Mouse (Mus musculus) frontal cortex, postnatal 25 days (tissue): ENCODE results near the gene Ccne1.

Source experiments
- DNase-seq, 2 experiments: peaks; one replicate each; pipeline ENCODE4 v3.0.0; 2022; ENCODE audit warnings: low spot score in 2 of 2

Gene Ccne1

DNA sequence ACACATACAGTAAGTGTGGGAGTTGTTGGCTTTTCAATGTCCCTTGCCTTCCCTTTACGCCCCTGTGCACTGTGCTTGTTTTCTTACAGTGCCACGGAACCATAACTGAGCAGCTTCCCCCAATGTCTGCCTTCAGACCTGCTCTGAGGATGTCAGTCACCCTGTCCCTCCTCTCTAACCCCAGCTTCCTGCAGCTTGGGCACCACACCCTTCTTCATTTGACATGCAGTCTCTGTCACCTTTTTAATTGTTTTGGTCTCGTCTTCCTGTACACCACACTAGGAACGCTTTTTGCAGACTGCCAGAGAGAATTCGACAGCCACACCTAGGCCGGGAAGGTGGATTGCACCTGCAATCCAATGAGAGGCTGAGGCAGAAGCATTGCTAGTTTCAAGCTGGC, 13.0 kb downstream of the Ccne1 start:
- no peak for DNase-seq

DNA sequence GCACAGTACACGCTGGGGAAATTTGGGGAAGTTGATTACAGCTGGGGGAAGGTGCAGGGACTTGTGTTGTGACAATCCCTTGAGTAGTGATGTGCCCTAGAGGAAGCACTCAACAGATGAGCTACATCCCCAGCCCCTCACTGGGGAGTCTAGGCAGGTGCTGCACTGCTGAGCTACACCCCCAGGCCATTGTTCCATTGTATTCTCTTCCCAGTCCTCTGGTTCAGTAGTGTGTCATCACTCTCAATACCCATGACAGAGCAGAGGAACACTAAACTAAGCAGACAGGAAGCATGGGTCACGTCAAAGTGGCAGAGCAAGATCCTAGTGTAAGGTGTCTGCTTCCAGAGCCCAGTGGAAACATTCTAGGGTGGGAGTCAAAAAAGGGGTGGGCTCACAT, 14.2 kb downstream of the Ccne1 start:
- DNase-seq = no peak

DNA sequence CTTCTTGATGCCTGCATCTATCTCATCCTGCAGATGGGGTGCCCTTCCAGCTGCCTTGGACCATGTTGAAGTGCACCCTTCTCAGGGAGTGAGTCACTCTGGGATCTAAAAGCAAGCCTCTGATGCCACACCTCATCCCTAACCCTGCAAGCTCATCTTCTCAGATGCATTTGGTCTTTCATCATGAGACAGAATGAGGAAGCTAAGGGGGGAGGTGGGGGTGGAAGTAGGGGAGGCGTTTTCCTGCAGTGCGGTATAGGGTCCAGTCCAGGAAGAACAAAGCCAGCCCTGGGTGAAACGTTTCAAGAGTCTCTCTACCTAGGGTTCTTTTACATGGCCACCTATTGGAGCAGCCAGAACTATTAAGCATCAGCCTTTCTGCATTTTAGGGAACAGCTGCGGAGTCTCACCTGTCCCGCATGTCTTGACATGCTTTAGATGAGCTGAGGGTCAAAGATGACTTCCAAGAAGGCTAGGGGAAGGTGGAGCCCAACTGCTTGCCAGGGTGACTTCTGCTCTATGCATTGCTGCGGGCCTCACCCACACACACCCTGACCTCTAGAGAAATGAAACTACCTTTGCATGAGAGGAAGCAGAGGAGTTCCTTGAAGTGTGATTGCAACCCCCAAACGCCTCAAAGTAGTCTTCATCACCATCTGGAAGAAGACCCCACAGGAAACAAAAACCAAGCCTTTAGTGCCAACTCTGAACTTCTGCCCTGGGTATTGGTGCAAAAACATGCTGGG, 17.2 kb downstream of the Ccne1 start:
- DNase-seq = no peak

DNA sequence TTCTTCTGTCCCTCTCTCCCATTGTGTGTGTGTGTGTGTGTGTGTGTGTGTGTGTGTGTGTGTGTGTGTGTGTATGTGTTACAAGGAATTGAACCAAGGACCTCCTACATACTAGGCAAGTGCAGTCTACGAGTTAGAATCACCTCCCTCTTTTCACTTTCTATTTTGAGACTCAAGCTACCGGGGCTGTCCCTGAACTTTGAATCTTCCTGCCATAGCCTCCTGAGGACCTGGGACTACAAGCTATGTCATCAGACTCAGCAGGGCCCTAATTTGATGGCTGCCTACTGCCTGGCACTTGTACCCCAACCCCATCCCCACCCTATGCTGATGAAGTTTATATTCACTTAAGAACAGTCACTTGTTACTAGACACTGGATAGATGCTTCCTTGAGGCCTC, 18.9 kb downstream of the Ccne1 start:
- DNase-seq = no peak

DNA sequence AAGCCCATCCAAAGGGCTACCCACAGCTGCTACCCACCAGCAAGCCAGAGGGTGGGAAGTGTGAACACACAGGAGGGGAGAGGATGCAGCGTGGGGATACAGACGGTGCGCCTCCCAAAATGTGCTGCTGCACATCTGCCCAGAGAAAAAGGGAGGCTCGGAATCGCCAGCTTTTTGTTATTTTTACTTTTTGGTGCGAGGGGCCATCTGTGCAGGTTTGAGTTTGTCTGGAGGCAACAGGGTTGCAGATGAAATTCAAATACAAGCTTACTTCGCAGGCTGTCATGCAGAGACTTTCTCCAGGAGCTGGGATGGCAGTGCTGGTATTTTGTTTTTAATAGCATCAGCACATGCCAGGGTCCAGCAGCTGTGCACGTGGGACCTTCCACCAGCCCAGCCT, 19.5 kb downstream of the Ccne1 start:
- DNase-seq = peak; percentile 20 to 41

DNA sequence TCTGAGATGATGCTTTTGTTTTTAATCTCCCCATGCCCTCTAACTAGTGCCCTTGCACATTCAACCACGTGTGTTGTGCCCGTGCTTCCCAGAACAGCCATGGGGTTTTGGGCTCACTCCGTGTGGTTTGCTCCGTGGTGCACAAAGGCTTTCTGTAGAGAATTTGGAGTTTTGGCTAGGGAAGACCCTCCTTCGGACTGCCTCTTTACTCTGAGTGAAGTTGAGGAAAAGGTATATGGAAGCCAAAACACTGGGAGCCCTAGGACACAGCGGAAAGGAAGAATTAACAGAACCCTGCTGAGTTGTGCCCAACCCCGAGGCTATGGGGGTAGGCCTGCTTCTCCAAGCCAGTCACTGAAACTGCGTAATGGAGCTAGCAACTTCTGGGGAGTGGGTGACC, 20.9 kb downstream of the Ccne1 start:
- no peak for DNase-seq

DNA sequence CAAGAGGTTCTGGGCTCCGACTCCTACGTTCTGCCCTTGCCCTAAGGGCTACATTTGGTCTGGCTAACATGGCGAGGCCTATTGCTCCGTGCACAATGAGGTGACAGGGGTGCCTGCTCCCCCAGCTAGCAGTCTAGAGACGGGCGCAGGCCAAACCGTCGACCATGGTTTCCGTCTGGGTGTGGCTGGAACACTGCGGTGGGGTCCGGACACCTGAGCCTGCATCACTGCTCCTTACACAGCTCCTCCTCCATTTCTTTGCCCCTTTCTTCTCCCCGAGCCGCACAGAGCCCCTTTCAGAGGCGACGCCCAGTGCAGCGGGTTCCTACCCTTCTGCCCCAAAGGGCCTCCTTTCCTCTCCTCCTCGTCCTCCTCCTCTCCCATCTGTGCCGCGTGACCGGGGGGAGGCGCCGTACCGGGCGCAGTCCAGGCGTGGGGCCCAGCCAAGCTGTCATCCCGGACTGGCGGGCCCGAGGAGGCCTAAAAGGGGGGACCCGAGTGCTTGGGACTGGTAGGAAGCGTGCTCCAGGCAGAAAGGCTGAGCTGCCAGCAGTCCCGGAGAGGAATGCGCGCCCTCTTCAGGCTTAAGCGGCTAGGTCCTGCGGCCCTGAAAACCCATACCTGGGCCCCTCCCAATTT, 21.6 kb downstream of the Ccne1 start:
- DNase-seq = no peak

DNA sequence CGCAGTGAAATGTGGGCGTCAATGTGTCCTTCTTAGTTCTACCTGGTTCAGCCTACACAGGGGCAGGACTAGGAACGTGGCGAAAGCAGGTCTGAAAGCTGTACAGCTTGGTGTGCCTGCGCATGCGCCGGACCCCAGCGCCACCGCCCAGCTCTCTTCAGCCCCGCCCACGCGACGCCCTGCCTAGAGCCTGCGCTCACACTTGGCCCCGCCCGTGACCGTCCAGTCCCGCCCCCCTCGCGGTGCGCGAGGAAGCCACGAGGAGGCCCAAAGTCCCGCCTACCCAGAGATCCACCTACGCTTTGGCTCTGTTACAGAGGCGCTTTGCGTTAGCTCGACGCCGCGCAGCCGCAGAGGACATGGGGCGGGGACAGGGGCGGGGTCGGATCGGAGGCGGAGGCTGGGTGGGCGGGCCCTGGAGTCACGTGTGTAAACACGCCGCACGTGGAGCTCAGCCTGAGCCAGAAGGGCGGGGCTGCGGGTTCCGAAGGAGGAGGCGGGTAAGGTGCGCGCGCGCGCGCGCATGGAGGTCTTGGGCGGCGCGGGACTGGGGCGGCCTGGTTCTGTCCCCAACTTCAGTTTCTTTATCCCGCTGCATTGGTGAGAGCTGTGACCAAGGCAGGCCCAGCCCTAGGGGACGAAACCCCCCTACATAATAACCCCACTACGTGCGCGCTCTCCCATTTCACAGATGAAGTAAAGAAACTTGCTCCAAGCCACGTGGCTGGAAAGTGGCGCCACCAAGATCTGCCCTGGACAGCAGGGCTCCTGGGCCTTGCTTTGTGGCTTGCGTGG, 22.4 kb downstream of the Ccne1 start:
- DNase-seq = peak; percentile 97 to 99

DNA sequence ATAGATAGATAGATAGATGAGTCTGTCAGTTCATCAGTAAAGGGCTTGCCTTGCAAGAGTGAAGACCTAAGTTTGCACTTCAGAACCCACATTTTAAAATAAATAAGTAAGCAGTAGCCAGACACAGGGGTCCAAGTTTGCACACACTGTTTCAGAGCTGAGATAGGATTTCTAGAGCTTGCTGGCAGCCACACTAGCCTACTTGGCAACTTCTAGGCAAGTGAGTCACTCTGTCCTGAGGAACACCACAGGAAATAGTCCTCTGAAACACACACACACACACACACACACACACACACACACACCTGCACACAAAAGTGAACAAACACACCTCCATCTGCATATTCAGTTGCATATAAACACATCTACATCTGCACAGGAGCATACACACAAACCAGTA, 24.4 kb downstream of the Ccne1 start:
- DNase-seq = no peak

DNA sequence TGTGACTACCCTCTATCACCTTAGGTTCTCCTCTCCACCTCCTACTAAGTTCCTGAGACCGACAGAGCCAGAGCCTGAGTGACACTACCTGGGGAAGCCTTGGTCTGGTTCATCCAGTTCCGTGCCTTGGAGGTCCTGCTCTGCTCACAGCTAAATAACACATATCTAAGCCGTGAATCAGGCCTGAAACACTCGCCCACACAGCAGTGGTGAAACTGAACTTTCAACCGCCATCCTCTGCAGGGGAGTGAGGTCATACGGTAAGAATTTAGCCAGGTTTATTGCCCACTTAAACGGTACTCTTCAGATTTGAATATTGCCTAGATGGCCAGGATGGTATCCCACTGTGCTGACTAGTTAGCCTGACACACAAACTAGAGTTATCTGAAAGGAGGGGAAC, 30.1 kb downstream of the Ccne1 start:
- no peak for DNase-seq

DNA sequence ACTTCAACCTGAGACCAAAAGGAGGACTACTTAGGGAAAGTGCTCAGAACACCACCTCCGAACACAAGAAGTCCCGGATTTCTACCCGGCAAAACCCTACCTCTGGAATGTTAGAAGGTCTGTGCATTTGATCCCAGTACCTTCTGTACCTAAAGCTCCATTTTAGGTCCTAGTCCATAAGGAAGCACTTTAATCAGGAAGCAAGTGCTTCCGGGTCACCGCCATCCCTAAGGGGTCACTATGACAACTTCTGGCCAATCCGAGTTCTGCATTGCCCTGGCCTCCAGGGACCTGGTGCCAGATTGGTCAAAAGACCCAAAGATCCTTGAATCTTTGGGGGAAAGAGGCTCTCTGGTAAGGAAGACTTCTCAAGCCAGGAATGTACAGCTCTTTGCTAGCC, 31.8 kb downstream of the Ccne1 start:
- no peak for DNase-seq

DNA sequence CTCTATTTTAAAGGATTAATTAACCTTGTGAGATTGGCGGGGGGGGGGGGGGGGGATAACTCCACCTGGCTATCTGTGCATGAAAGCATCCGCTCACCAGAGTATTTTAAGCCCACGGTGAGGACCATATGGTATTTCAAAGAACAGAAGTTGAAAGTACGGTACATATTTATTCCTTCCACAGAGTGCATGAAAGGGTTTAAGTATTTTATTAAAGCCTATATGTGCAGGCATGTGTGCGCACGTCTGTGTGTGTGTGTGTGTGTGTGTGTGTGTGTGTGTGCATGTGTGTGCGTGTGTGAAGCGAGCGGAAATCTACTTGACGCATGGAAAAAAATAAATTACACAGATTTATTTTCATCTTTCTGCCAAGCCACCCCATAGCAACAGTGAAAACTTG, 32.4 kb downstream of the Ccne1 start:
- no peak for DNase-seq

DNA sequence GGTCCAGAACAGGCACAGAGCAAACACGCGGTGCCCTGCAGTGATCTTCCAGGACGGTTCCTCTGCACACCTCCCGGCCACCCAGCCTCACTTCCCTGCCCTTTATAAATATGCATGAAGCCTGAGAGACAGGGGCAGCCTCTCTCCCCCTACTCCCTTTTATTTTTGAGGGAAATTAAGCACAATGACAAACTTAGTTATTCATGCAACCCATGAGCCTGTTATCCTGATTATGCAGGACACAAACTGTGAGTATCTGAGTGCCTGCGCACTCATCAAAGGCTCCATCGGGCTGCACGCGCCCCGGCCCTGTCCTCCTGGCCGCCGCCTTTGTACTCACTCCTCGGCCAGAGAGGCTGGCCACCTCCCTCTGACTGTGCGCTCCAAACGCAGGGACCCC, 32.8 kb downstream of the Ccne1 start:
- DNase-seq = no peak

DNA sequence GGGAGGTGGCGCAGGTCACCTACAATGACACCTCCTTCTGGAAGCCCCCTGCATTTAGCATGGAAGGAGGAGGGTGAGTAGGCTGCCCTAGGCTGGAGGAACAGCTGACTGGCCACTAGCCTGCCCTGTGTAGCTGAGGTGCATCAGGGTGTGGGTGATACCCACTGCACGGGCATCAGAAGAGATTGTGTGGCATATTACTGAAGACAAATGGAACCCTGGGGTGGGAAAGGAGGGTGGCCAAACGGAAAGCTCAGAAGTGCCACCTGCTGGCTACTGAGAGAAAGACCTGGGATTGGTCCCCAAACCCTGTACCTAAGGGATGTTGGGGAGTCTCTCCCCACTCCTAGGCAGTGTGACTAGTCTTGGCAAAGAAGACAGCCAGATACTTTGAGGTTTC, 33.6 kb downstream of the Ccne1 start:
- DNase-seq = peak; percentile 54 to 62

DNA sequence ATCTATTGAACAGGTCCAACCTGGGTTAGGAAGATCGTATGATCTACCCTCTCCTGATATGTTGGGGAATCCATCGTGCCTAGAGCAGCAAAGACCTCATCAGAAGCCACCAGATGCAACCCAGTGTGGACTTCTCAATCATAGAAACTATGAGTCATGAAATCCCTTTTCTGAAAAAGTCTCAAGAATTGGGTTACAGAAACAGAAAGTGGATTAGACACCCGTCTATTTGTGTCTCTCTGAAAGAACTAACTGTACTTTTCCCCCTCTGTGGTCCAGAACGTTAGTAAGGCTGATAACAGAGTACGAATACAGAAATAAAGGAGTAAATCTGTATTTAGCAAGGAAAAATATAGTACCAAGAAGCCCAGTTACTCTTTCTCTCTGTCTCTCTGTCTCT, 36.3 kb downstream of the Ccne1 start:
- DNase-seq = no peak

DNA sequence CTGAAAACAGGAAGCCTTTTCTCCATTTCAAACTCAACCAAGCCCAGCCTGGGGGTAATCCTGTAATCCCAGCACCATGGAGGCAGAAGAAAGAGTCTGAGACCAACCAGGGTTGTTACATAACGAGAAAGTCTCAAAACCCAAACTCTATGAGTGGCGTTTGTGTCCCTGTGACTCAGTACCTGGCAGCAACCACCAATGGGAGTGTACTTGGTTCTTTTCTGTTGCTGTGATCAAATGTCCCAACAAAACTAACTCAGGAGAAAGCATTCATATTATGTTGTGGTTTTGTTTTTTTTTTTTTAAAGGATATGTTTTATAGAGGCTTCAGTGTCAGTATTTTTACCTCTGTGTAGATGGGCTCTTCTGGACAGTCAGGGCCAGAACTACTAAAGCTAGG, 36.7 kb downstream of the Ccne1 start:
- no peak for DNase-seq

DNA sequence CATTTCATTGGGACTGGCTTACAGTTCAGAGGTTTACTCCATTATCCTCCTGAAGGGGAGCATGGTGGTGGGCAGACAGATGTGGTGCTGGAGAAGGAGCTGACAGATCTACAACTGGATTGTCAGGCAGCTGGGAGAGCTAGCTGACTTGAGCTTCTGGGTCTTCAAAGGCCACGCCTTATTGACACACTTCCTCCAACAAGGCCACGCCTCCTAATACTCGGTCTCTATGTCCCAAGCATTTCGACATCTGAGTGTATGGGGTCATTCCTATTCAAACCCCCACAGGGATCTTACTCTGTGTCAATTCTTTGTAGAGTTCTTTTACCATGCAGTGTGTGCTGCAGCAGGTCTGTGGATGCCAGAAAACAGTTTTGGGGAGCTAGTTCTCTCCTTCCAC, 42.9 kb downstream of the Ccne1 start:
- DNase-seq = no peak

DNA sequence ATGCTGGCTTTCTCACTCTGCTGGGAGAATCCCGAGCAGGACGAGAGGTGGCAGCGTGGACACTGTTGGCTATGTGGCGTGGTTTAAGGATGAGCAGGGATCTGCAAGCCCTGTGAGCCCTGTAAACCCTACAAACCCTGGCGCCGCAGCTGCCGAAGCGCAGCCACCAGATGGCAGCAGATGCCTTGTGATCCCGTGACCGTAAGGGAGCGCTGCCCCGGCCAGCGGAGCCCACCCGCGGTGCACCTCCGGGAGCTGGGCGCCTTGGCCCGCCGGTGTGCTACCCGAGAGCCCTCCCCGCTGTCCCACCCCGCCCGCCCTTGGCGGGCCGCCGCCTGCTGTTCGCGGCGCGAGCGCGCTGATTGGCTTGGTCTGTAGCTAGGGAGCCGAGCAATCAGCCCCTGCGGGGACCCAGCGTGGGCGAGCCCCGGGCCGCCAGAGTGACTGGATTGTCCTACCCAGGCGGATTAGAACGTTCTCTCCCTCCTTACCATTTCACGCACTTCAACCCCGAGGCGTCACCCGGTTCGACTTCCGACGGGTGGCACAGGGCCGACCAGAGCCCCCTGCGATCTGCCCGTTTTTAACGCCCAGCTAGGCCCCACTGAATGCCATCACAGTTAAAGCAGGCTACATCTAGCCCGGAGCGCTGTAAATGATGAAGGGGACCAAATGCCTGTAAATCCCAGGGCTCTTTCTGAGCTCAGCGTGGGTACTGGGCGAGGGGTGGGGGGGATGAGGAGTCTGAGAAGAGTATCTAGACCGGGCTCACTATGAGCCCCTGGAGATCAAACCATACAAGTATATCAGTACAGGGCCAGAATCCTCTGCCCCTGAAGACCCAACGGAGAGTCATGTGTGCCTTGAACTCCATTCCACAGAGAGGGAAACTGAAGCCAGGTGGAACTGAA, 46.0 kb downstream of the Ccne1 start:
- DNase-seq = peak; percentile 85 to 90

DNA sequence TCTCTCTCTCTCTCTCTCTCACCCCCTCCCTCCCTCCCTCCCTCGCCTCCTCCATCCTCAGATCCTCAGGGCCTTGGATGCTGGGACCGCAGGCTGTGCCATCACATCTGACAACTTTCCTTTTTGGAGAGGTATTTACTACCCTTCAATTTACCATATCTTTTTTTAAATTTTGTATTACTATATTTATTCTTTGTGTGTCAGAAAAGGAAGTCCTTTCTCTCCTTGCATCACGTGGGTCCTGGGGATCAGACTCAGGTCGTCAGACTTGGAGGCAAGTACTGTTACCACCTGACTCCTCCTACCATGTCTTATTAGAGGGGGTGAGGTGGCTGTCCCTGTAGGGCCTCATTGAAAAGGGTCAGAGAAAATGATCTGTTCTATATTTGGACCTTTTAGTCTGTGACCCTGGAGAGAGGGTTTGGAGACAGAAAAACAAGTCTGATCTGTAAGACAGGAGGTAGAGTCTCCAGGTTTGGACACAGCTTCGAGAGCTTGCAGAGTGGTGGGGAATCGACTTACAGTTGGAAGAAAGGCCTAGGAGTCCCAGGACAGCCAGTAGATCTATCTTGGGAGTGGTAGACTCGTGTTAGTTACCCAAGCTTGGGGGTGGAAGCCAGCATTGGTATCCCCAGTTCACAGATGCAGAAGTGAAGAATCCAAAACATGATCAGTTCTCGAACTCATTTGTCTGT, 47.6 kb downstream of the Ccne1 start:
- DNase-seq = no peak

DNA sequence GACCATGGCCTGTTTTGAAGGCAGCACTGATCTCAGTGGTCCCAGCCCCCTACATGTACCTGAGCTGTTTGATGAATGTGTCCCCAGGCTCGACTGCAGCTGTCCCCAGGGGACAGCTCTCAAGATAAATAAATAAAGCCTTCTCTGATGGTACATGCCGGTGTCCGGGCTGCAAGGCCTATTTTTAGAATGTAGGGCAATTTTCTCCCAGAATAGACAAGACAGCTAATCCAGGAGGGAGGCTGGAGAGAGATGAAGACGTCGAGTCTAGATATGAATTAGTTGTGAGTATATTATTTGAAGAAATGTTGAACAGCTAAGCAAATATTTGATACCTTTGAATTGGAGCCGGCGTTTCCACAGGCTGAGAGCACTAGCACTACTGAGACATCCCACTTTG, 48.2 kb downstream of the Ccne1 start:
- DNase-seq = no peak

DNA sequence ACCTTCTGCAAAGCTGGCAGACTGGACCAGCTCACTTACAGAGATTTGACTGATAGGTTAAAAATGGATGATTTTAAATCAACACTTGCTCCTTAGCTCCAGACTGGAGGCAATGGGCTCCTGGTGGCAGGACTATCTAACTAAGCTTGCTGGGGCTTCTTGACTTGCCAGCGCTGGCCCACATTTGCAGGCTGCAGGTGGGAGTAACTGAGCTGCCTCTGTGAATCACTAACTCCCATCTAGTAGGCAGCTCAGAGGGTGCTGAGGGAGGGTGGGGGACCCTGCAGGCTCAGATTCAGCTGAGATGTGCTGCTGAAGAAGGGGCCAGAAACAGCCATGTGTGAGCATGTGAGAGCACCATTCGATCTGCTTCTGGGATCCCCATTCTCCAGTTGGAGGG, 51.3 kb downstream of the Ccne1 start:
- DNase-seq = no peak
